Mouse (Mus musculus) ES-Bruce4 (cell line): ENCODE measurements around the gene Gm10160.

ENCODE experiments used
- CTCF ChIP-seq: IDR thresholded peaks from one replicate; pipeline ENCODE4 v1.8.1; 2011; ENCODE audit warnings: low read depth, low read length
- EP300 ChIP-seq: IDR thresholded peaks from 2 replicates; pipeline ENCODE4 v1.6.1; 2011; ENCODE audit warnings: low read depth, low read length; ENCODE audit not compliant: insufficient read depth
- POLR2A ChIP-seq: IDR thresholded peaks from one replicate; pipeline ENCODE4 v1.8.1; 2011; ENCODE audit warnings: low read length; ENCODE audit not compliant: insufficient read depth

DNA sequence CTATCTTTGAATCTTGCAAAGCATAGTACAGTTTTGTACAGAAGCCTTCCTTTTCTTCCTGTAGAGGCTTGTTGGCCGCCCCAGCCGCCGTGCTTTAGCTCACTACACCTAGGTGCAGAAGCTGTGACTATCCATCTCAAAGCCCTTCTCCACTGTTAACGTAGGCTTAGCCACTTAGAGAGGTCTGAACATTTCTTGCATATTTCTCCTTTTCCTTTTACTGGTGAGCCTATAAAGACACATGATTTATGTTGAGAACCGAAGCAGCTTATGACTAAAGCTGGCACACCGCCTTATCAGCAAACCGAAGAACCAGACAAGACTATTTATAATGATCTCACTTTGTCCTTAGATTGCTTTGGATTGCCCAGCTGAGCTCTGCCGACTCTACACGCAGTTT, 19.8 kb upstream of the Gm10160 start:
- no peak for TF ChIP-seq CTCF
- TF ChIP-seq POLR2A: no peak
- TF ChIP-seq EP300: no peak
